Mouse (Mus musculus) bone marrow, adult 2 months (tissue): Measurements from ENCODE around the gene Col6a5.

Experiments
- CTCF ChIP-seq: fragments of 200-500 bp; IDR thresholded peaks from 2 replicates; pipeline ENCODE4 v1.5.1; 2011; ENCODE audit warnings: low read length, control low read depth; ENCODE audit not compliant: control insufficient read depth, insufficient read depth
- POLR2A ChIP-seq: fragments of 200-500 bp; IDR thresholded peaks from 2 replicates; pipeline ENCODE4 v1.6.1; 2011; ENCODE audit warnings: low read depth, mild to moderate bottlenecking, control low read depth, low read length, borderline replicate concordance; ENCODE audit not compliant: control insufficient read depth

DNA sequence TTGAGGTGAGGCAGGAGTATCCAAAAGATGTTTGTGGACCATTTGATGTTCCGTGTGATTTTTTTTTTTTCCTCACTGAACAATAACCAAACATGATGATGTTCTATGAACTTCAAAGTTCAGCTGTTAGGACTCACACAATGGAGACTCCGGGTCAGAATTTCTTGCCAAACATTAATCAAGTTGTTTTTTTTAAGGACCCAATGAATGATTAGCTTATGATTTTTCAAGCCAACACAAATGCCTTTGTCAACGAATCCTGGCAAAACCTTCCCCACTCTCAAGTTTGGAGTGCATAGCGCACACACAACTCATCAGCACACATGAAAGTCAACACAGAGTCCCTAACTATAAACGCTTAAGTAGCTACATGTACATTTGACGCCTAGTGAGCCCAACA, 139.7 kb downstream of the Col6a5 start:
- TF ChIP-seq CTCF (no peak), POLR2A (no peak)
